Comparison of ENCODE assay signal across 8 mouse cellular contexts in the genomic region with DNA sequence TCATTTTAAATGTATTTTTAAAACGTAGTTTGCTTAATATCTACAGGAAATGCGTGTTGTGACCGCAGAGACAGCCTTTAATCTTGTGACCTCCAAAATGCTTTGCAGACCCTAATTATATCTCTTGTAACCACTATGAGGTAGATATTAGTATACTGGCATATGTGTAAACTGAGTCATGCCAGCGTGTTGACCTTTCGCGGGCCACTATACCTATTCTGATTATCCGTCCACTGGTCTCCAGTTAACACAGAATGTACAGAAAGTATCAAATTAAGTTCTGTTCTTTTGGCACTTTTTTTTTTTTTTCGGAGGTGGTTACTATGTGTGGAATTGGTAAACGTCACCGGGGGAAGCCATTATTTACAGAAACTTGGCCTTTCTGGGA. TPM values are rescaled to one million over a fixed set of nuclear protein-coding genes. Genes with fewer than 3 reads are reported as not detected.
A peak's percentile ranks its signal among the peaks of the same experiment; 100 is the strongest.
DNase-seq lines count a peak whose midpoint lies in the region; ATAC-seq and TF ChIP-seq lines count a peak whose summit lies in the region.

No protein-coding gene starts in this region.

- no peak for DNase-seq in heart, postnatal 25 days (ENCODE audit: low spot score)
- peak; percentile 62 for DNase-seq in MEL (ENCODE audit: low read depth, low spot score)
- DNase-seq in hindbrain, embryonic 10.5 days (ENCODE audit: low spot score): no peak
- DNase-seq in midbrain, embryonic 11.5 days (ENCODE audit: low spot score, missing footprints): peak; percentile 85
- DNase-seq in right cerebral cortex, postnatal 36 days (ENCODE audit: low spot score in 2 of 2): no peak
- DNase-seq in layer of hippocampus, postnatal 14 days (ENCODE audit: low spot score in 2 of 2): no peak
- DNase-seq in spleen, adult 18-20 months: no peak

- H3K27me3 ChIP-seq in heart, embryonic 11.5 days (ENCODE audit: control insufficient read depth, insufficient read depth, low read length): no peaks in the 10 kb centered on the region
- no peaks in the 10 kb centered on the region for H3K27me3 ChIP-seq in MEL (ENCODE audit: control insufficient read depth in 1 of 2, insufficient read depth in 2 of 2, low read length in 2 of 2)
- no peaks in the 10 kb centered on the region for H3K27me3 ChIP-seq in hindbrain, embryonic 10.5 days (ENCODE audit: insufficient read depth, poor library complexity, severe bottlenecking)
- H3K27me3 ChIP-seq in midbrain, embryonic 11.5 days (ENCODE audit: control insufficient read depth, insufficient read depth, low read length): no peaks in the 10 kb centered on the region

- peak overlapping the region; percentile 91 for H3K9ac ChIP-seq in heart, embryonic 11.5 days (ENCODE audit: low read depth, low read length)
- H3K9ac ChIP-seq in MEL (ENCODE audit: control insufficient read depth, low read depth, low read length, poor library complexity, severe bottlenecking): peak overlapping the region; percentile 95
- peak overlapping the region; percentile 94 for H3K9ac ChIP-seq in midbrain, embryonic 11.5 days (ENCODE audit: low read length)

- TF ChIP-seq POLR2A in MEL (IDR thresholded peaks at IDR 0.05; ENCODE audit: control insufficient read depth in 1 of 2, insufficient read depth in 1 of 2, low read depth in 1 of 2, low read length in 2 of 2, poor library complexity in 1 of 2): no peak

- peak overlapping the region; percentile 64 for H3K4me2 ChIP-seq in heart, embryonic 11.5 days
- peak overlapping the region; percentile 55 for H3K4me2 ChIP-seq in midbrain, embryonic 11.5 days

- H3K9me3 ChIP-seq in heart, embryonic 11.5 days (replicated peaks; ENCODE audit: control insufficient read depth, low read length): no peaks in the 10 kb centered on the region
- H3K9me3 ChIP-seq in MEL (replicated peaks; ENCODE audit: insufficient read depth, low read length): no peaks in the 10 kb centered on the region
- no peaks in the 10 kb centered on the region for H3K9me3 ChIP-seq in hindbrain, embryonic 10.5 days
- no peaks in the 10 kb centered on the region for H3K9me3 ChIP-seq in midbrain, embryonic 11.5 days (ENCODE audit: control insufficient read depth, low read length)

- H3K4me1 ChIP-seq in heart, embryonic 11.5 days (ENCODE audit: control insufficient read depth, insufficient read depth, low read length): peaks cover 10% of the 10 kb centered on the region; the same call in 1 of the 2 replicates
- peaks cover 5 to 23% of the 10 kb centered on the region in 2 experiments; a peak in 3 of 4 replicates for H3K4me1 ChIP-seq in MEL (ENCODE audit: control insufficient read depth in 1 of 2, insufficient read depth in 2 of 2, low read length in 2 of 2)
- H3K4me1 ChIP-seq in hindbrain, embryonic 10.5 days (replicated peaks): peaks cover 25% of the 10 kb centered on the region
- H3K4me1 ChIP-seq in midbrain, embryonic 11.5 days (ENCODE audit: control insufficient read depth, insufficient read depth, low read length): peaks cover 7% of the 10 kb centered on the region; the same call in 1 of the 2 replicates

- intact Hi-C loops in heart, postnatal 25 days (cut with DNase I): loop anchor here (5.0 kb wide), 1 partner anchor 117 kb away; the partner anchor contains the start of gene Pkn2

- ATAC-seq in heart, embryonic 11.5 days (replicated peaks; ENCODE audit: insufficient number of reproducible peaks, low FRiP score, low TSS enrichment): no peak
- ATAC-seq in midbrain, embryonic 11.5 days (ENCODE audit: low FRiP score): no peak

- no peak for TF ChIP-seq CTCF in MEL (IDR thresholded peaks at IDR 0.05 in 2 of 3, conservative IDR thresholded peaks at IDR 0.05 in 1 of 3; ENCODE audit: control insufficient read depth in 1 of 3, insufficient read depth in 1 of 3, low read depth in 2 of 3, low read length in 3 of 3, poor library complexity in 1 of 3, severe bottlenecking in 1 of 3)

- peaks cover 24% of the 10 kb centered on the region for H3K79me2 ChIP-seq in MEL (ENCODE audit: control insufficient read depth, insufficient read depth, low read length, poor library complexity)

- TF ChIP-seq RAD21 in MEL (IDR thresholded peaks at IDR 0.05; ENCODE audit: low read depth, low read length): no peak

- 25% methylated on average over 10 of the region's 10 CpGs for WGBS in heart, embryonic 11.5 days (ENCODE audit: insufficient replicate concordance)
- WGBS in hindbrain, embryonic 10.5 days: 29% methylated on average over 10 of the region's 10 CpGs
- WGBS in midbrain, embryonic 11.5 days: 31% methylated on average over 10 of the region's 10 CpGs

- peak; percentile 45 to 62; a peak in 3 of 4 replicates for TF ChIP-seq EP300 in MEL (IDR thresholded peaks at IDR 0.05; ENCODE audit: low read depth in 1 of 2, low read length in 2 of 2)

- peak overlapping the region; percentile 77 for H3K4me3 ChIP-seq in heart, embryonic 11.5 days (ENCODE audit: low read depth, low read length)
- peak overlapping the region; percentile 77 to 78 for H3K4me3 ChIP-seq in MEL (ENCODE audit: control insufficient read depth in 1 of 2, insufficient read depth in 1 of 2, low read depth in 2 of 2, low read length in 2 of 2)
- peak overlapping the region; percentile 88 for H3K4me3 ChIP-seq in hindbrain, embryonic 10.5 days
- H3K4me3 ChIP-seq in midbrain, embryonic 11.5 days (ENCODE audit: low read depth, low read length): peak overlapping the region; percentile 88

- no peaks in the 10 kb centered on the region for H3K36me3 ChIP-seq in heart, embryonic 11.5 days (ENCODE audit: control insufficient read depth, insufficient read depth, low read length)
- H3K36me3 ChIP-seq in MEL (ENCODE audit: control insufficient read depth in 1 of 2, insufficient read depth in 2 of 2, low read length in 2 of 2): peaks cover 0 to 34% of the 10 kb centered on the region in 2 experiments; a peak in 2 of 4 replicates
- peaks cover 4% of the 10 kb centered on the region; the same call in 1 of the 2 replicates for H3K36me3 ChIP-seq in hindbrain, embryonic 10.5 days
- no peaks in the 10 kb centered on the region for H3K36me3 ChIP-seq in midbrain, embryonic 11.5 days (ENCODE audit: control insufficient read depth, insufficient read depth, low read length)

- no peak overlapping the region for H3K27ac ChIP-seq in heart, embryonic 11.5 days (ENCODE audit: low read depth, low read length)
- H3K27ac ChIP-seq in MEL (ENCODE audit: control insufficient read depth, low read depth, low read length): peak overlapping the region; percentile 83
- H3K27ac ChIP-seq in hindbrain, embryonic 10.5 days: peak overlapping the region; percentile 96
- H3K27ac ChIP-seq in midbrain, embryonic 11.5 days (ENCODE audit: low read depth, low read length): no peak overlapping the region

TF ChIP-seq in MEL, 35 proteins besides CTCF, POLR2A, EP300 and RAD21:
- TF ChIP-seq SIN3A (IDR thresholded peaks at IDR 0.05; ENCODE audit: low read length) (peak; percentile 13; the same call in 1 of the 2 replicates), RCOR1 (IDR thresholded peaks at IDR 0.05; ENCODE audit: low read depth, low read length) (peak; percentile 27; the same call in 1 of the 2 replicates), MXI1 (IDR thresholded peaks at IDR 0.05; ENCODE audit: low read depth, low read length) (peak; percentile 41), ETS1 (IDR thresholded peaks at IDR 0.05; ENCODE audit: low read depth, low read length) (peak; percentile 71; the same call in 1 of the 2 replicates), GATA1 (IDR thresholded peaks at IDR 0.05; ENCODE audit: low read depth, low read length) (peak; percentile 36; the same call in 1 of the 2 replicates), MAX (IDR thresholded peaks at IDR 0.05; ENCODE audit: low read length) (peak; percentile 29; the same call in 1 of the 2 replicates), TAL1 (IDR thresholded peaks at IDR 0.05; ENCODE audit: low read length) (peak; percentile 21), TBP (IDR thresholded peaks at IDR 0.05; ENCODE audit: low read depth, low read length) (no peak), BHLHE40 (IDR thresholded peaks at IDR 0.05; ENCODE audit: borderline replicate concordance, low read depth, low read length) (peak; percentile 24; the same call in 1 of the 2 replicates), TCF12 (IDR thresholded peaks at IDR 0.05; ENCODE audit: low read depth, low read length) (peak; percentile 55; the same call in 1 of the 2 replicates), MEF2A (IDR thresholded peaks at IDR 0.05; ENCODE audit: extremely low read depth, insufficient replicate concordance, low read depth, low read length, poor library complexity, severe bottlenecking) (peak; percentile 38; the same call in 1 of the 2 replicates), UBTF (IDR thresholded peaks at IDR 0.05; ENCODE audit: borderline replicate concordance, insufficient read depth, low read depth, low read length) (no peak), ZNF384 (IDR thresholded peaks at IDR 0.05; ENCODE audit: low read depth, low read length) (peak; percentile 71), JUND (IDR thresholded peaks at IDR 0.05; ENCODE audit: low read depth, low read length) (no peak)
TF ChIP-seq in MEL: peak in this region for 11.

RNA-seq across cellular contexts. Expression of gene Gtf2b, which starts 0.9 kb away (rescaled TPM):
- polyA plus RNA-seq in heart, embryonic 11.5 days (2014; fragmentation: Nextera tagmentation; extraction: Ambion mirVana): 59.2 and 61.4 TPM in 2 replicates
- 10 to 100 TPM; 17.9 to 18.3 TPM for total RNA-seq in heart, postnatal 25 days (2021)
- total RNA-seq in MEL (2012; rRNA removed): 35.5 and 42.3 TPM in 2 replicates
- 10 to 100 TPM in 1 of 2 experiments, not detected in 1; 40.0 TPM for polyA plus RNA-seq in MEL (2012; ENCODE audit: insufficient read depth in 1 of 2, insufficient read length in 2 of 2, low read depth in 1 of 2, low replicate concordance in 2 of 2, missing spikeins in 1 of 2)
- polyA plus RNA-seq in hindbrain, embryonic 10.5 days (2016; fragmentation: Nextera tagmentation; extraction: Ambion mirVana): 91.5 and 97.8 TPM in 2 replicates
- 100 and 105 TPM in 2 replicates for polyA plus RNA-seq in midbrain, embryonic 11.5 days (2014; fragmentation: Nextera tagmentation; extraction: Ambion mirVana)
- total RNA-seq in layer of hippocampus, postnatal 14 days (2021): 10 to 100 TPM; 40.6 to 41.5 TPM

Comparison
In these comparisons a context has a peak if more than half of its experiments do, and no peak if none do; other contexts are left out.
1. H3K27ac ChIP-seq: peak in MEL (single experiment) and hindbrain, embryonic 10.5 days (single experiment); none in heart, embryonic 11.5 days (single experiment) and midbrain, embryonic 11.5 days (single experiment).
2. DNase-seq: peak in MEL (single experiment) and midbrain, embryonic 11.5 days (single experiment); none in heart, postnatal 25 days (single experiment), hindbrain, embryonic 10.5 days (single experiment), right cerebral cortex, postnatal 36 days (0 of 2), layer of hippocampus, postnatal 14 days (0 of 2) and spleen, adult 18-20 months (0 of 2).
3. Peak in every context shown above with its lines, with median percentiles within 50 percentile points of each other: H3K4me3 ChIP-seq and H3K9ac ChIP-seq.